Mouse (Mus musculus) gastrocnemius, adult 18-20 months (tissue): ENCODE measurements at regions not wholly inside any gene's neighbourhood (a gene's known extent, or its start where the extent isn't known, plus 50 kb on each side); places are given as distances from the start of the nearest gene placed in this dataset.

ENCODE experiments used
- DNase-seq: peaks from one replicate; pipeline ENCODE4 v3.0.0; 2021; ENCODE audit warnings: low spot score

- no peak for DNase-seq
Observed at GRCm38 (mm10) chr4:95213026-95213425, 161.0 kb upstream of the Jun start.

GRCm38 (mm10) chr4:95214026-95214425, 162.0 kb upstream of the Jun start:
- no peak for DNase-seq

DNA sequence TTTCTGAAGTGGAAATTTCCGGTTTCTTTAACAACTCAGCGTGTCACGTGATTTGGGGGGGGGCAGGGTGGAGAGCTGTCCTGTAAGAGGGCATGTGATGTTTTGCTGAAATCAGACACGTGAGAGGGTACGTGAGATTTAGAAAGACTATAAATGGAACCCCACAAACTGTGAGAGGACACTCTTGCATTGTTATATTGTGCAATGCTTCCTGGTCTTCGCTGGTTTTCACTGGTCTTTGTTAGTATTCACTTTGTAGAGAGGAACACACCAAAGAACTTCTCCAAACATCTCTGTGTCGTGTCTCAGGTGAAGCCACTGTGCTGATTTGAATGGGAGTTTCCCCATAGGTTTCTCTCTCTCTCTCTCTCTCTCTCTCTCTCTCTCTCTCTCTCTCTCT, 163.2 kb upstream of the Jun start:
- DNase-seq: no peak

GRCm38 (mm10) chr4:95230461-95230860, 178.4 kb upstream of the Jun start:
- DNase-seq: no peak

GRCm38 (mm10) chr4:95233034-95233433, 181.0 kb upstream of the Jun start:
- peak; percentile 29 for DNase-seq

- peak; percentile 50 for DNase-seq
Observed at GRCm38 (mm10) chr4:95234030-95234555, 182.1 kb upstream of the Jun start.

GRCm38 (mm10) chr4:95247977-95248376, 196.0 kb upstream of the Jun start:
- no peak for DNase-seq

- no peak for DNase-seq
Observed at GRCm38 (mm10) chr4:95249031-95249430, 197.0 kb upstream of the Jun start.

DNA sequence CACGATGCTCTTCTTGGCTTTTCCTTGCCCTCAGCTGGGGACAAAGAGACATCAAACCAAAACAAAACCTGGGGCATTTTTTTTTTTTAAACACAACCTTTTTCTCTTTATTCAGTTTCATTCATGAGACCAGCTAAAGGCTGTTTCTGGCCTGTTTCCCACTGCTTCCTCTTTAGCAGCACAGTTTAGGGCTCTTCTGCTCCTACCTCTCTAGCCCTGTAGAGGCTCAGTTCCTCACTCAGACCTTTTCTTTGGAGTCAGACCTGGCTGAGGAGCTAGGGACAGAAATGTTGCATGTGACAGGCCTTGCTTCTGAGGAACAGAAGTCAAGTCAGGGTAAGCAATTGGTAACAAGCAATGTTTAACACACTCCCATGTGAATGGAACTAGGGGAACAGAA, 198.1 kb upstream of the Jun start:
- no peak for DNase-seq

DNA sequence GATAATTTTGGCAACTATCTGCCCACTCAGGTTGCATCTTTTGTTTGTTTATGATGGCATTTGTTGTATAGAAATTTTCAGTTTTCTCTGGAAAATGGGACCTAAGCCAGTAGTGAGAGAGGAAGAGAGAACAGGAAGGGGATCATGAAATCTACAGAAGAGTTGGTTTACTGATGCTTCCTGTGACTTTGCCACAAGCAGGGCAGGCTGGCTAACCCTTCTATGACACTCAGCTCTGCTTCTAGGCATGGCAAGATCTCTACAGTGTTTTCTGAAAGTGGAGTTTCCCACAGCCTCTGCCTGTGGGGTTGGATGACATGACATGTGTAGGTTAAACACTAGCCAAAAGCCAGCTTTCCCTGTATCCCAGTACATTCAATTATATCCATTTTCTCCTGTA, 217.7 kb upstream of the Jun start:
- no peak for DNase-seq

GRCm38 (mm10) chr4:95270389-95270788, 218.4 kb upstream of the Jun start:
- no peak for DNase-seq

- DNase-seq: no peak
Observed at GRCm38 (mm10) chr4:95276231-95276630, 224.2 kb upstream of the Jun start.

DNA sequence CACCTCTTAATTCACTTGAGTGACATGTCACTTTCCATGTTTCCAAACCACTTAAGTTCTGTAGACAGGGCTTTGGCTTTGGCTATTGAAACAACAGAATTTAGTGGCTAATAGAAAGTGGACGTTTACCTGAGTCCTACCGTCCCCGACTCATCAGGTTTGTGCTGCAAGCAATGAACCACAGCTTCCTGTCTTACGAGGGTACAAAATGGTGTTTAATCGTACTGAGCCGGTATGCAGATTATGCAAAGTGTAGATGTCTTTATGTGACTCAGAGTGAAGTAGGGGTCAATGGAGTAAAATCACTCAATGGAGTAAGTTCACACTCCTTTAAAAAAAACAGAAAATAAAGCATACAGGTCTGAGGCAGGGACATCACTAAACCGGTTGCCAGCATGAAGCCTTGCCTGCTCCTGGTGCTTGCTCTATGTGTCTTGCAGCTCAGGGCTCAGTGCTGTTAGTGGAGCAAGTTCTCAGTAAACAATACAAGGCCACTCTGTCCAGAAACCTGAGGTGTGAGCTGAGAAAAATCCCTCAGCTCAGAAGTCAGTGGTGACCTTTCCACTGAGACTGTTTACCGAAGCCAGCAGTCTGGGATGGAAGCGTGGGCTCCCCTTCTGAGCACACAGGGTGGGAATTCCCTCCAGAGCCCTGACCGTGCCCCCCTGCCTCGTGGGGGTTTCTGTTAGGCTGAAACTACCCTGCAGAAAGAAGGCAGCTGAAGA, 226.1 kb upstream of the Jun start:
- DNase-seq: no peak

- peak; percentile 55 for DNase-seq
Observed at GRCm38 (mm10) chr4:95278714-95279095, 226.7 kb upstream of the Jun start.

GRCm38 (mm10) chr4:95279200-95279599, 227.2 kb upstream of the Jun start:
- no peak for DNase-seq

DNA sequence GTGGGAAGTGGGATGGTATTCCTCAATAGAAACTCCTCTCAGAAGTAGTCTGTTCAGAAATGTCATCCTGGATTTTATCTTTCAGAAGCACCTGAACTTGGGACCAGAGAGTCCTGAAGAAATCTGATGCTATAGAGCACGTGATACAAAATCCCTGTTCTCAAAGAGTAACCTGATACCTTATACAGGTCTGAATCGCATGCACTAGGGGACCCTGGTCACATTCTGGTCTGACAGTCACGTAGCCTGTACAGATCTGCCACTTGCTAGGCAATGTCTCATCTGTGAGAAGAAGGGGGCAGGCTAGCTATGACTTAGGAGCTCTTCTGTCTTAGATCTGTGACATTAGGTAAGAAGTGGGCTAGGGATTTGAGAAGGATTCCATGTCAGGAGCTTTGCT, 230.1 kb upstream of the Jun start:
- DNase-seq: no peak

DNA sequence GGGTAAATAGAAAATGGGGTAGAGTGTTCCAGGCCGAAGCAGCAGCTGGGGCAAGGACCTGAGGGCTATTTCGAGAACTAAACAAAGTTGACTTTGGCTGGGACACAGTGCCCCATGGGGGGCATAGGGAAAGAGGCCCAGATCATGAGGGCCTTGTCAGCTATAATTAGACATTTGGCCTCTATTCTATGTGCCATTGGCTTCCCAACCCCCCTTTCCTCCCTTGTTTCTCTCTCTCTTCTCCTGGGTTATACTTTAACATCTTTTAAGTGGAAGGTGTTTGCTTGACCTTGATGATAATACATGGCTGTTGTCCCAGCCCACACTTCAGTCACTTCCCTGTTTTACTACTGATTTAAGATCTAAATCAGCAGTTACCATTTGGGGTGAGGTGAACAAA, 231.8 kb upstream of the Jun start:
- peak; percentile 75 for DNase-seq

GRCm38 (mm10) chr4:95284192-95284591, 232.2 kb upstream of the Jun start:
- DNase-seq: no peak

DNA sequence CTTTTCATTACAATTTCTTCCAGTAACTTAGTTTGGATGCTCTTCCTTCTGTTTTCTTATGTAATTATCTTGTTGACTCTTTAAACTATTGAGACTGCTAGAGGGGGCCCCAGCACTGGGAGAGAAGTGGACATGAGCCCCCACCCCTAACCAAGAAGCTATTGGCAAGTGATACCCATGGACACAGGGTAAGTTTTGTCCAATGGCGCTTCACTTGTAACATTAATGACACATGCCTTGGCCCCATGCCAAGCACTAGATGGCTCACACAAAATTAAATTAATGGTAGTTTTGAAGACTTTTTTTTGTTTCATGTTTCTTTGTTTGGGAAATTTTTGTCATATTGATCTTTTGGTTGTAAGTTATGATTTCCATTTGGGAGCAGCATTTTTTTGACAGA, 232.7 kb upstream of the Jun start:
- DNase-seq: no peak

DNA sequence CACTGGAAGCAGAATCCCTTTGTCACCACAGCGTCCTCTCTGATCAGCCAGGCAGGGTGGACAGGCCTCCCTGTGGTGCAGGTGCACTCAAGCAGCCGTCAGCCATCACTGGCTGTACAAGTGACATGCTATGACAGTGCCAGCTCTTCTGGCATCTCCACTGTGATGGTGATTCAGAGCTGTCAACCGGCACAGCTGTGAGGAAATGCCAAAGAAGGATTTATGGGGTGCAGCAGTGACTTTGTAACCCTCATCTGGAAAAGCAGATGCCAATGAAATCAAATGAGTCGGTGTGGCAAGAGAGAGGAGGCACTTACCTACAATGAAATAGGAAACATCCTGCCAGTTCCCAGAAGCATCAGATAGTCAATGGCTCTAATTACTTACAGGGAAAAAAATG, 238.3 kb upstream of the Jun start:
- DNase-seq: peak; percentile 59

- no peak for DNase-seq
Observed at GRCm38 (mm10) chr4:95294110-95294509, 242.1 kb upstream of the Jun start.

GRCm38 (mm10) chr4:95301907-95302306, 249.9 kb upstream of the Jun start:
- DNase-seq: no peak

DNA sequence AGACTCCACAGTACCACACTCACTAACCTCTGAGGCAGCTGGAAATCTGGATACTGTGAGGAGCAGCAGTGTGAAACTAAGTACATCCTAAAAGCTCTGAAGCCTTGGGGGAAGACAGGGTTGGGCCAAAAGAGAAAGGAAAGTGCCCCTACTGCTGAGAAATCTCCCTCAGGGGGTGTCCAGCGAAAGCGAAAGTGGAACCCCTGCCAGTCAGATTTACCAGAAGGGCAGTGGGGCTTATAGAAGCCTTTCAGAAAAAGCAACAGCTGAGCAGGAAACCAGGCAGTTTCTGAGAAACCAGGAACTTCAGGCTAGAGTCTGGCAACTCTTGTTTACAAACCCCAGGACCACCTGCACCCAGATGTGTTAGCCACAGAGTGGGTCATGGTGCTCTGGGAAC, 251.3 kb upstream of the Jun start:
- peak; percentile 23 for DNase-seq

GRCm38 (mm10) chr4:95304006-95304405, 252.0 kb upstream of the Jun start:
- no peak for DNase-seq
